Mouse (Mus musculus): ENCODE results near the gene Loxl4.

- TF ChIP-seq CTCF (IDR thresholded peaks at IDR 0.05; ENCODE audit: borderline replicate concordance, insufficient read depth, low read length): no peak
- TF ChIP-seq POLR2A (IDR thresholded peaks at IDR 0.05; ENCODE audit: low read depth, low read length): no peak
Observed at GRCm38 (mm10) chr19:42591534-42591933, 21.1 kb downstream of the Loxl4 start.
